Mouse (Mus musculus) ZHBTc4 (cell line): Measurements from ENCODE around the gene Gm42791.

Source experiments
- DNase-seq: peaks from one replicate; pipeline ENCODE4 v3.0.0-alpha.2; 2011; ENCODE audit warnings: low read depth, low spot score

The Gm42791 gene

GRCm38 (mm10) chr5:148978458-148979165 lies 16.3 kb downstream of the Gm42791 start:
- DNase-seq: no peak

GRCm38 (mm10) chr5:148977698-148978457 lies 17.1 kb downstream of the Gm42791 start:
- DNase-seq: no peak

GRCm38 (mm10) chr5:148976876-148977275 lies 18.1 kb downstream of the Gm42791 start:
- DNase-seq: no peak

GRCm38 (mm10) chr5:148975035-148975434 lies 19.9 kb downstream of the Gm42791 start:
- DNase-seq: no peak

- no peak for DNase-seq
Observed at GRCm38 (mm10) chr5:148973019-148973668, 21.8 kb downstream of the Gm42791 start.

GRCm38 (mm10) chr5:148972167-148972566 lies 22.8 kb downstream of the Gm42791 start:
- no peak for DNase-seq

- DNase-seq: peak; percentile 55
Observed at GRCm38 (mm10) chr5:148969648-148970047, 25.3 kb downstream of the Gm42791 start.

DNA sequence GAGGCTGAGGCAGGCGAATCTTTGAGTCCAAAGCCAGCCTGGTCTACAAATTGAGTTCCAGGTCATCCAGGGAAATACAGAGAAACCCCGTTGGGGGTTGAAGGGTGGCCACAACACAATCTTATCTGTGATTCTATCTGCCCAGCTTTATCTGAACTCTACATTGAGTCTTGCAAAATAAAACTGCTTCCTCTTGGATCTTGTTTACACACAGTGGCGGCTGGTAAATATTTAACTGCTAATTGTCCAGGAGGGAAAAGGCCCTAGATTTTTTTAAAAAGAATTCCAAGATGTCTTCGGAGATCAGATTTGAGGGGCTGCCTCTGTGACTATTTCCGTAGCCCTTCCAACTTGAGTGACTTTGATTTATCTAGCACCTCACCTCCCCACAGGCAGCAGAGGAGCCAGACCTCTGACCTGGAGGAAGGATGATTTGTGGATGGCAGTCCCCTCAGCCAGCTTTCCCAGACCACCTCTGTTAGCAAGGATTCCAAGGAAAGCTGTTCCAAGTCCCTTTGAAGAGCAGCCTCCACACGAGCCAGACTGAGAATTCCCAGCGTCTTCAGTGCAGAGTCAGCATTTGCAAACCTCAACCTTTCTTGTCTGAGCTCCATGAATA lies 25.9 kb downstream of the Gm42791 start:
- DNase-seq: no peak

GRCm38 (mm10) chr5:148968179-148968578 lies 26.8 kb downstream of the Gm42791 start:
- DNase-seq: no peak

DNA sequence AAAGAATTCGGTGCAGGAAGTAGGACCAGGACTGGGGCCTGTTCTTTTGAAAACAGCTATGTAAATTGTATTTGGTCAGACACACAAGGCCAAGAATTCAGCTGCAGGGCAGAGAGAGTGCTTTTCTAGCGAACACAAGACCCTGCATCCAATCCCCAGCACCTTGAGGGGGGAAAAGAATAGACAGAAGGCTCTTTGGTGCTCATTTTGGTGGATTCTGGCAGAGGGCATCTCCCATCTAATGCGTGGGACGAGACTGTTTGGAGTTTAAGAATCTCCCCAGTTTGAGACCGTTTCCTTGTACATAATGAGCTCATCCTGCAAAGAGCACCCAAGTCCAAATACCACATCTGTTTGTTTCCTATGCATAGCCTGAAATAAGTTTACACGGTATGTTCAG lies 28.6 kb downstream of the Gm42791 start:
- no peak for DNase-seq

DNA sequence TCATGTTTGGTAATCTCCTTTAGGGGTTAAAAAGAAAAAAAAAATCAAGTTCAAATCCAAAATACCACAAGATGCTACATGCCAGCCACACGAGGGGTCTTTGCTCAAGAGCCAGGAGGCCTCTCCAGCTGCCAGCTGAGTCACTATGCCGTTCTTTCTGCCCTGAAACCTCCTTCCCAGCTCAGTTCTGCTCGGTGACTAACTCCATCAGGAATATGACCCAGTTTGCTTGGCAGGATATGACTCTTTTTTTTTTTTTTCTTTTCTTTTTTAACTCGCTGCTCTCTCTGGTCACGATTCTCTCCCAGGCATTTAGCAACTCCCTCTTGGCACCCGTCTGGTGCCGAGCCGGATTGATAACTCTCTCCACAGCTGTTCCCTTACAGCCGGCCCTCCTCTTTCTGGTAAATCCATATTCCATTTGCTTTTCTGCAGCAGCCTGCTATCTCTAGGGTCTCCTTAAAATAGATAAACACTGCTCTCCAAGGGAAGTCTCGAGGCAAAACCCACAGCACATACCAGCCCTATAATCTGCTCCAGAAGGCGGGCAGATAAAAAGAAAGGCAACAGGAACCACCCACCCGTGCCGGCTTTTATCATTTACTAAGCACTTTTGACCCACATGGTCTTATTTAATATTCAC lies 29.1 kb downstream of the Gm42791 start:
- no peak for DNase-seq

DNA sequence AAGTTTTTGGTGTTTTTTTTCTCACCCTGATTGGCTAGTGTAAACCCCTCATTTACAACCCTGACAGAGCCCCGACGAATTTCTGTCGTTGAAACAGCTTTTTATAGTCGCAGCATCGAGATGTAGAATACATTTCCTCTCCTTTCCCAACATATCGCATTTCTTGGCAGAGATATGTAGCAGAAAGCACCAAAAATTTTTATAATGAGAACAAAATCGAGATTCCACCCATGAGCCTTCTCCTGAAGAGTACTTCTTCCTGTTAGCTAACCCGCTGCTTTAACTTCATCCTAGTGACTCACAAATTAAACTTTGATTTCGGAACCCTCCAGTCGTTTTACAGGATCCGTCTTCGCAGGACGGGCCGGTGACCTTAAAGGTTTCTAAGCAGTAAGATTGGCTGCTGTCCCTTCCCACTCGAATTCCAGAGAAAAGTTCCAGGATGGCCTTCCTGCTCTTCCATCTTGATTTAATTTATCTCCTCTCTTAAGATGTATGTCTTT lies 29.8 kb downstream of the Gm42791 start:
- no peak for DNase-seq

DNA sequence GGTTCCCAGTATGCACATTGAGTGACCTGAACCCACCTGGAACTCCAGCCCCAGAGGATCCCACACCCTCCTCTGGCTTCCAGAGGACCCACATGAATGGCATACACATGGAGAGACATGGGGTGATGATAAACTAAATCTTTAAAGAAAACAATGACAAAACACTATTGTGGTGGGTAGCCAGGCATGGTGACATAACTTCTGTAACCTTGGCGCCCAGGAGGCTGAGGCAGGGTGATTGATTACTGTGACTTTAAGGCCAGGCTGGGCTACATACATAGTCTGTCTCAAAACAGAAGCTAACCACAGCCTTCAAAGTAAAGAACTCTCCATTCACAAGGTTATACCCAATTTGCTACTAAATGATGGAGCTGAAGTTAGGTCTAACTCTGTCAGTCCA lies 30.7 kb downstream of the Gm42791 start:
- no peak for DNase-seq

- peak; percentile 60 for DNase-seq
Observed at GRCm38 (mm10) chr5:148960211-148960610, 34.7 kb downstream of the Gm42791 start.

- DNase-seq: peak; percentile 85
Observed at GRCm38 (mm10) chr5:148959068-148959990, 35.6 kb downstream of the Gm42791 start.

- peak; percentile 76 for DNase-seq
Observed at GRCm38 (mm10) chr5:148958355-148958754, 36.6 kb downstream of the Gm42791 start.

- peak; percentile 58 for DNase-seq
Observed at GRCm38 (mm10) chr5:148956898-148957535, 37.9 kb downstream of the Gm42791 start.

DNA sequence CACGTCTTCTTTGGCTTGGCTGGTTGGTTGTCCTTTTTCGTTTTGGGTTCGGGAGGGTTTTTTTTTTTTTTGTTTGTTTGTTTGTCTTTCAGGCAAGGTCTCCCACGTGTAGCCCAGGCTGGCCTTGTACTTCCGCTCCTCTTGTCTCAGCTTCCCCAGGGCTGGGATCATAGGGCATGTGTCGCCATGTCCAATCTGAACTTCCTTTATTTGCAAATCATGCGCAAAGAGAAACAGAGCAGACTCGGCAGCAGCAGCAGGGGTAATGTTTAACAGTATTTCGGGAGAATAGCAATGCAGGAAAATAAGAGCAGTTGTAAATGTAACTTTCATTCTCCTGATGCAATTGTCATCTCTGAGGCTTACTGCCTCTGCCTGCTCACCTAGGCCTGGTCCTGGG lies 38.9 kb downstream of the Gm42791 start:
- DNase-seq: no peak

DNA sequence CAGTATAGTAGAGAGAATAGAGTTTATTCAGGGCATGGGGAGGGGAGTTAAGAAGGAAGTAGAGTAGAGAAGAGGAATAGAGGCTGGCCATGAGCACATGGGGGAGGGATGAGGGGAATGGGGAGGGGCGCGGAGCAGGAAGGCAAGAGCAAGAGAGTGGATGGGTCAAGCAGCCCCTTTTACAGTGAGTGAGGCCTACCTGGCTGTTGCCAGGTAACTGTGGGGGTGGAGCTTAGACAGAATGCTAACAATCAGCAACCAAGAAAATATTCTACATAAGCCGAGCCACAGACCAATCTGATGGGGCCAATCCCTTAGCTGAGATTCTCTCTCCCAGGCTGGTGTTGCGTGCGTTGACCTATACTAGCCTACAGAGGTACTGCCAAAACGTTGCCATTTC lies 39.4 kb downstream of the Gm42791 start:
- peak; percentile 53 for DNase-seq
